ENCODE assay signal across 51 mouse cellular contexts in genomic region chr8:83392521-83392920, GRCm38 (mm10). TPM values are rescaled to one million over a fixed set of nuclear protein-coding genes. Genes with fewer than 3 reads are reported as not detected.
"Had no signal": no experiment of that assay in that cellular context is flagged by ENCODE, and none has a peak within 500 bp of the region (broad histone marks: within the 10 kb centered on the region; RNA-seq: fewer than 3 reads in every experiment).

No protein-coding gene starts in this region.

- H3K27ac ChIP-seq: heart, embryonic 13.5 days; heart, embryonic 15.5 days; hindbrain, embryonic 10.5 days; hindbrain, embryonic 12.5 days; hindbrain, embryonic 13.5 days; hindbrain, embryonic 14.5 days; hindbrain, embryonic 15.5 days; hindbrain, postnatal 0 days; intestine, embryonic 15.5 days; kidney, embryonic 15.5 days; kidney, postnatal 0 days; layer of hippocampus, adult 2 months; left cerebral cortex, adult 2 months had no signal

- H3K36me3 ChIP-seq: heart, embryonic 12.5 days; heart, embryonic 13.5 days; heart, embryonic 15.5 days; hindbrain, embryonic 10.5 days; hindbrain, embryonic 12.5 days; hindbrain, embryonic 15.5 days; intestine, embryonic 15.5 days; kidney, embryonic 15.5 days had no signal

- H3K4me1 ChIP-seq: intestine, embryonic 15.5 days had no signal

- H3K27me3 ChIP-seq: hindbrain, embryonic 15.5 days had no signal

- H3K9ac ChIP-seq: heart, embryonic 12.5 days; heart, embryonic 13.5 days; heart, embryonic 15.5 days; hindbrain, embryonic 12.5 days; hindbrain, embryonic 13.5 days; hindbrain, embryonic 14.5 days; hindbrain, embryonic 15.5 days; intestine, embryonic 15.5 days; kidney, embryonic 15.5 days had no signal

- DNase-seq: heart, postnatal 10 days; heart, postnatal 14 days; heart, postnatal 36 days; heart, postnatal 4 days; kidney, adult 11 months; kidney, adult 18-20 months; kidney, adult 2 months; kidney, adult 8-10 months; kidney, adult 9 months; kidney, postnatal 10 days; kidney, postnatal 14 days; kidney, postnatal 25 days; kidney, postnatal 36 days; kidney, postnatal 4 days; layer of hippocampus, adult 9-11 months; layer of hippocampus, postnatal 36 days had no signal

- ATAC-seq: hindbrain, embryonic 16.5 days; hindbrain, postnatal 0 days; inflammation-experienced regulatory T-cells, adult 6 months; intestine, embryonic 15.5 days; intestine, embryonic 16.5 days; intestine, postnatal 0 days had no signal

- H3K4me2 ChIP-seq: heart, embryonic 12.5 days; heart, embryonic 13.5 days; heart, embryonic 15.5 days; hindbrain, embryonic 12.5 days; hindbrain, embryonic 13.5 days; hindbrain, embryonic 14.5 days; hindbrain, embryonic 15.5 days; intestine, embryonic 15.5 days; kidney, embryonic 15.5 days had no signal

- H3K9me3 ChIP-seq: heart, embryonic 12.5 days; heart, embryonic 13.5 days; heart, embryonic 15.5 days; hindbrain, embryonic 10.5 days; hindbrain, embryonic 12.5 days; hindbrain, embryonic 13.5 days; hindbrain, embryonic 15.5 days; intestine, embryonic 15.5 days; kidney, embryonic 15.5 days had no signal

- H3K4me3 ChIP-seq: heart, embryonic 12.5 days; heart, embryonic 13.5 days; heart, embryonic 15.5 days; hindbrain, embryonic 10.5 days; hindbrain, embryonic 12.5 days; hindbrain, embryonic 13.5 days; hindbrain, embryonic 15.5 days; intestine, embryonic 15.5 days; kidney, embryonic 15.5 days; layer of hippocampus, adult 2 months; left cerebral cortex, adult 2 months had no signal

RNA-seq across cellular contexts. Expression of gene Clgn, which starts 2.9 kb away (rescaled TPM):
- total RNA-seq: heart, postnatal 10 days; heart, postnatal 14 days; heart, postnatal 25 days; heart, postnatal 36 days; heart, postnatal 4 days; hematopoietic stem cell, adult 5-6 weeks had no signal
- polyA plus RNA-seq: heart, postnatal 0 days had no signal

RNA-seq across cellular contexts. Expression of gene Mgat4d, which starts 44.2 kb away (rescaled TPM):
- total RNA-seq: heart, postnatal 10 days; heart, postnatal 14 days; heart, postnatal 25 days; heart, postnatal 36 days; heart, postnatal 4 days; hematopoietic stem cell, adult 5-6 weeks; hindbrain, postnatal 0 days; layer of hippocampus, adult 18-20 months; layer of hippocampus, adult 2 months; layer of hippocampus, adult 8-10 months; layer of hippocampus, postnatal 10 days; layer of hippocampus, postnatal 14 days; layer of hippocampus, postnatal 25 days; layer of hippocampus, postnatal 36 days; left cerebral cortex, adult 18-20 months; left cerebral cortex, adult 2 months; left cerebral cortex, adult 8-10 months had no signal
- polyA plus RNA-seq: heart, embryonic 12.5 days; heart, embryonic 13.5 days; heart, embryonic 14.5 days; heart, embryonic 15.5 days; heart, embryonic 16.5 days; heart, postnatal 0 days; hindbrain, embryonic 10.5 days; hindbrain, embryonic 11.5 days; hindbrain, embryonic 12.5 days; hindbrain, embryonic 13.5 days; hindbrain, embryonic 14.5 days; hindbrain, embryonic 15.5 days; hindbrain, embryonic 16.5 days; hindbrain, postnatal 0 days; inflammation-experienced regulatory T-cells, adult 6 months; intestine, embryonic 14.5 days; intestine, embryonic 15.5 days; intestine, embryonic 16.5 days; intestine, postnatal 0 days; kidney, adult 2 months; kidney, embryonic 14.5 days; kidney, embryonic 15.5 days; kidney, embryonic 16.5 days; kidney, postnatal 0 days; large intestine, adult 2 months had no signal
